Mouse (Mus musculus) heart, postnatal 36 days (tissue): ENCODE results near the gene Mrpl30. TPM values are rescaled to one million over a fixed set of nuclear protein-coding genes. Genes with fewer than 3 reads are reported as not detected.

Source experiments
- DNase-seq, 2 experiments: peaks; one replicate each; pipeline ENCODE4 v3.0.0; 2021 to 2022
- intact Hi-C: fragments of 180-260 bp; cut with DNase I; formaldehyde crosslinking; loops from one replicate; pipeline ENCODE4 v1.15.1; 2025
- total RNA-seq, 2 experiments: library from RNA; stranded (reverse); gene quantifications; 2 replicates each; pipeline ENCODE4 v1.2.3; 2021

Mrpl30 gene
- 100 to 1,000 TPM; 396 to 431 TPM for total RNA-seq

DNA sequence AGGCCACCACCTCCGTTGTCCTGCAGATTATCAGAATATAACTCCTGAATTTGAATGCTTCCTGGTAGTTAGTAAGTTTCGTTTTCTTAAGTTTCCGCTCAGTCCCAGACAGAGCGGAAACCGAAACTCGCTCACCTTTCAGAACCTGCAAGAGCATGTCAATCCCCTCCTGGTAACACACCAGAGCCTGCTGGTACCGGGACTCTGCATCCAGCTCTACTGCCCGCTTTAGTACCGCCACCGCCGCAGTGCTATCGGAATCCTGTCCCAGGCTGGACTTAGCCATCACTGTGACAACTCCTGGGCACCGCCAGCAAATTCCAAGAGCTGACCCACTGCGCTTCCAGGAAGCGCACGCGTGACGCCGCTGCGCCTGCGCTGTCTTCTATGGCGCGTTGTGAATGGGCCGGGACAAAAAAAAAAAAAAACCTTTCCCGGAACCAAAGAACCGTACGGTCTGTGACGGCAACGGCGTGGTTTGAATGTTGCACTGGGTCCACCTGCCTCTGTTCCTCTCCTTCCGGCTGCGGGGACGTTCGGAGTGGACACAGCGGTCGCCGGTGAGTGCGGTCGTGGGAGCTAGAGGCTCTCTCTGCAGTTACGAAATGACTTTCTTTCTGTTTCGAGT, at the start of gene Mrpl30, which contains the start of gene Mitd1:
Gene Mrpl30, plus strand, starts transcription at position 453 of the 628 bp plus-strand sequence.
Gene Mitd1, minus strand, starts transcription at position 387 of the 628 bp plus-strand sequence.
- peak; percentile 90 to 92 for DNase-seq
- intact Hi-C loops: loop anchor here (1.0 to 5.0 kb wide), 3 partner anchors 25 to 237 kb away; partner anchors contain the start of genes Rev1 and Txndc9

GRCm38 (mm10) chr1:37846878-37847277, 43.4 kb upstream of the Mrpl30 start:
- DNase-seq: no peak
- intact Hi-C loops: no loop called here

- intact Hi-C loops: no loop called here
- no peak for DNase-seq
Observed at GRCm38 (mm10) chr1:37850696-37851095, 39.6 kb upstream of the Mrpl30 start.

DNA sequence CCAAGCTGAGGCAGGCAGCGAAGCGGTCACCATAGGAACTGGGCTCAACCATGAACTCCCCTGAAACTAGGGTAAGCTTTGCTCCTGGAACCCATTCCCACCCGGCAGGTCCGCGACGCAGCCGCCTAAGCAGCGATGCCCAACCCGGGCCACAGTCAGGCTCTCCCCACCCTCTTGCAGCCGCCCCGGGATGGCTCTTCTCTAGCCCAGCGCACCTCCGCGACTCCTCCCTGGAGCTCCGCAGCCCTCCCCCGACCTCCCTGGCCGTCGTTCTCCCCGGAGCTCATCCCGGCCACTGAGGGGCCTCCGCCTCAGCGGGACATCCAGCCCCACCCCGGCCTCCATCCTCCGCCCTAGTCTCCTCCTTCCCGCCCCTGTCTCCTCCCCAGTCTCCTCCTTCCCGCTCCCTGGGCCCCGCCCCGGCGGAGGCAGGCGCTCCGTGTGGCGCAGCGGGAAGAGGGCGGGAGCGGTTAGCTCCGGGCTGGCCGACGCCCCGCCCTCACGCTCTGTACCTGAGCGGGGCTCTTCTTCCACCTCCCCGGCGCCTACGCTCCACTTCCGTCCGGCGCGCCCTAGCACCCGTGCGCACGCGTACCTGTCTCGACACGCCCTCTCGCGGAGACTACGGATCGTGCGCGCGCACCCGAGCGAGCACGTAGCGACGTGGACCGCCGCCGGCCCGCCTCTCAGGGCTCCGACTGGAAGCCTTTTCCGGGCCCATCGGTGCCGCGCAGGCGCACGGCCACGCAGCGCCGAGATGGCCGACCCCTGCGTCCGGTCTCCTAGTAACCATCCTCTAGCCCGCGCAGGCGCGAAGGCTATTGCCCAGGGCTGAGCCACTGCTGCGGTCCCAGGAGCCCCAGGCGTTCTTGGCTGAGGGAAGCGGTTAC, 25.5 kb upstream of the Mrpl30 start:
- DNase-seq: peak; percentile 99
- intact Hi-C loops: loop anchor here (1.0 to 10.0 kb wide), 3 partner anchors 26 to 1800 kb away; partner anchors contain the start of genes Coa5, Hs6st1, Mitd1 and Mrpl30

DNA sequence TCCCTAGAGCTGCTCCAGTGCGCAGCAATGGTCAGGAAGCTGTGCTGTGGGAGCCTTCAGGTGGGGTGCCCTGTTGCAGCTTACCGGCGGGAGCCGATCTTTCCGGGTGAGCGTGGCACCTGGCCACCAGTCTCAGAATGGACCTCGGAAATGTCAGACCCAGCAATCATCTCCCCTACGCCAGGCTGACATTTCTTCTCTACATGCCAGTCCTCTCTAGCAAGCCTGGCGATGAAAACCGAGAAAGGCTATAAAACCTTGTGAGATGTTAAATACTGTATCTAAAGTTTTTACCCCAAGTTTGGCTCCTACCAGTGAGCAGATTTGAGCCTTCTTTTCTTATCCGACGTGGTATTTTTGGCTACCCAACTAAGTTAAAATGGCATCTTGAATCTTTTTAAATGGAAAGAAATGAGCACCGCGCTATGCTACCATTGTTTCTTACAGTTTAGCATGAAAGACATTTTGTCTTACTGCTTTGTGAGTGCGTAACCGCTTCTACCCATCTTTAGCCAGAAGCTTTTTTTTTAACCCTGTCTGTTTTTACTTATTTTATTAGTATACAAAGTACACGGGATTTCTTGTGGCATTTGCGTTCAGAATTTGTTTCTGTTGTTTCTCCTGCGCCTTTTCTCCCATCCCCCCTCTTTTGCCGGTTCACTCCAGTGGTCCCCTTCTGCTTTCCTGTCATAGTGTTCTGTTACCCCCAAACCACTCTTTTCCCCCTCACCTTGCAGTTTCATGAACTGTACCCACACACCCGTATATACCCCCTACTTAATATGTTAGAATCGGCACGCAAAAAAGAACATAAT, 24.7 kb upstream of the Mrpl30 start:
- intact Hi-C loops: loop anchor here (1.0 to 10.0 kb wide), 4 partner anchors 25 to 1801 kb away; partner anchors contain the start of genes Coa5, Hs6st1, Mitd1 and Mrpl30
- no peak for DNase-seq

- intact Hi-C loops: loop anchor here (1.0 to 10.0 kb wide), 3 partner anchors 187 to 1801 kb away; partner anchors contain the start of genes Coa5, Hs6st1 and Unc50
- DNase-seq: no peak
Observed at GRCm38 (mm10) chr1:37866286-37866685, 24.0 kb upstream of the Mrpl30 start, which contains the start of gene Tsga10. Tsga10 (minus strand) TSS chr1:37866429.

GRCm38 (mm10) chr1:37867056-37867455, 23.2 kb upstream of the Mrpl30 start:
- DNase-seq: peak in 1 of 2 experiments; percentile 44
- intact Hi-C loops: loop anchor here (10.0 kb wide), 2 partner anchors 432 to 1802 kb away; partner anchors contain the start of genes Coa5, Hs6st1 and Unc50

DNA sequence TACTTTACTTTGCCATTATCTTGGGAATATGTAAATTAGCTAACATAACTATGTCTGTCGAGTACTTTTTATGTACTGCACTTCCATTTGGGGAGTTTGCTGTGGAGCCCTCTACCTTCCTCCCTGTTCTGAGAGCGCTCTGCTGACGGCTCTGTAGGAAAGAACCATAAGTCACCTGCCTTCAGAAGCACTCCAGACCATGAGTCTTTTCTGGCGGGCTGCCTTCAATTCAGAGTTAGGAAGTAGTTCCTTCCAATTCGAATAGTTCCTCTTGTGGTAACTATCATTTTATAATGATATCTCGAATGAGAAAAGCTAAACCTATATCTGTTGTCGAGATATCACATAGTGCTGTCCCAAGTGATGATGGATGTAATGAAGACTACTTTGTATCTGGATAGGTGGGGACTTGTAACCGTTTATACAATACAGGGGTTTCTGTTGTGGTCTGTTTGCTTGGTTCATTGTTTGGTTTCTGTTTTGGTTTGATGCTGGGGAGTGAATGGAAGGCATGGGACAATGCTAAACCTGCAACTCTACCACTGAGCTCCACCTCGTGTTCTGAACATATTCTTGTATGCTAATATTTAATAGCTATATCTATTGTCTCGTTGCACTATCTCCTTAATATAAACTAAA, 22.5 kb upstream of the Mrpl30 start:
- intact Hi-C loops: loop anchor here (10.0 kb wide), 2 partner anchors 433 to 1803 kb away; partner anchors contain the start of genes Coa5, Hs6st1 and Unc50
- DNase-seq: no peak

- no peak for DNase-seq
- intact Hi-C loops: loop anchor here (10.0 kb wide), 2 partner anchors 434 to 1804 kb away; partner anchors contain the start of genes Coa5, Hs6st1 and Unc50
Observed at GRCm38 (mm10) chr1:37868640-37869039, 21.6 kb upstream of the Mrpl30 start.

DNA sequence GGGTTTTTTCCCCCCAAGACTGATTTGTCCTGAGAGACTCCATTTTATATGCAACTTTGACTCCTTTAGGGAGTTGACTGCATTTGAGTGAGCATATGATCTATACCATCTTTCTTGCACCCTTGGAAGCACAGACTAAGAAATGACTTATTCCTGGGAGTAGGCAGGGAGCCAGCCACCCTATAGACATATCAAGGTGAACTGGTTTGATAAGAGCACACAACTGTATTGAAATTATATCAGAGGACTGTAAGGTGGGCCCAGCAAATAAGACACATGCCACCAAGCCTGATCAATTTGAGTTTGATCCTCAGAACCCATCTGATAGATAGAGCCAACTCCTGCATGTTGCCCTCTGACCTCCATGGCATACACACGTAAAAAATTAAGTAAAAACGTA, 20.9 kb upstream of the Mrpl30 start:
- intact Hi-C loops: loop anchor here (10.0 kb wide), 2 partner anchors 435 to 1805 kb away; partner anchors contain the start of genes Coa5, Hs6st1 and Unc50
- DNase-seq: no peak

DNA sequence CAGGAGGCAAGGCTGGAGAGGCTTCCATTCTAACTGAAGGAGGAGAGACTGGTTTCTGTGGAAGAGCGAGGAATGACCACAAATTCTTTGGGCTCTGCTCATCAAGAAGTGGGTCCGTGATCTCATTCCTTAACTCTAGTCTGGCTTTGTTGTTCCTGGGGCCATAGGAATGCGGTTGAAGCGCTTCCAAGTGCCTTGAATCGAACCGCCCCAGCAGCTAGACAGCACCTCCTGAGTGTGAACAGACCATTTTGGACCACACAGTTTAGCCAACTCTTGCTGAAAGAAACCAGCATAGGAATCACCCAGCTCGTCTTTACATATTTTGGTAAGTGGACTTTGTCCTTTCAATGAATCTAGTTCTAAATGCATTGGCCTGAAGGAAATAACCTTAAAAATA, 18.6 kb upstream of the Mrpl30 start, which contains the start of gene Lipt1:
Gene Lipt1, plus strand, starts transcription at position 35 of the 400 bp plus-strand sequence.
- peak in 1 of 2 experiments; percentile 26 for DNase-seq
- intact Hi-C loops: loop anchor here (2.0 kb wide), 1 partner anchor 17 kb away; no protein-coding TSS in a partner anchor

- intact Hi-C loops: loop anchor here (2.0 kb wide), 1 partner anchor 16 kb away; no protein-coding TSS in a partner anchor
- peak; percentile 72 to 77 for DNase-seq
Observed at GRCm38 (mm10) chr1:37872131-37873067, 17.9 kb upstream of the Mrpl30 start.

GRCm38 (mm10) chr1:37873157-37873556, 17.1 kb upstream of the Mrpl30 start:
- intact Hi-C loops: loop anchor here (2.0 kb wide), 1 partner anchor 16 kb away; no protein-coding TSS in a partner anchor

DNA sequence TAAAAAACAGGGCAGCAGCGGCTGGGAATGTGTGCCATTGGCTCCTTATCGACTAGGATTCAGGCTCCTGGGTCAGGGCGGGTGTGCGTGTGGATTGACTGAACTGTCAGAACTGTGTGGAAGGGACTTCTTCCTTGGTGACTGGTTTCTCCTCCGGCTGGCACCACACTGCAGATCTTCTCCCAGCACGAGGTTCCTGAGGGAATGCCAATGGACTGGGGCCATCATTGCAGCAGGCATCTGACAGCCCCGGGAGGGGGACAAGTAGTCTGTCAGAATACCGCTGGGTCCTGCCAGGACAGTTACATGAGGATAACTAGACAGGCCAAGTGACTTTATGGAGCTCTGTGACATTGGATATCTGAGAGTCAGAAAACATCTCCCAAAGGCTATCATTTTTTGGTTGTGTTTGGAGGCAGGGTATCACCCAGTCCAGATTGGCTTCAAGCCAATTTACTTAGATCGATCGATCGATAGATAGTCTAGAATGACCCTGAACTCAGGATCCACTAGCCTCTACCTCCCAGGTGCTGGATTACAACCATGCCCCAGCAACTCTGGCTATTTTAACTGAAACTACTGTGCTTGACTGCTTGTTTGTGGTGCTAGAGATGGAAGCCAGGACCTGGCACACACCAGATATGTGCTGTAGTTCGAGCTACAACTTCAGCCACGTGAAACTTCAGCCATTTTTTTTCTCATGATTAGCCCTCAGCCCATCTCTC, 12.4 kb upstream of the Mrpl30 start:
- DNase-seq: no peak
- intact Hi-C loops: no loop called here

More at GRCm38 (mm10) chr1:37873157-37873556, 17.1 kb upstream of the Mrpl30 start:
- DNase-seq: no peak

- DNase-seq: no peak
- intact Hi-C loops: no loop called here
Observed at GRCm38 (mm10) chr1:37883411-37883810, 6.9 kb upstream of the Mrpl30 start.

GRCm38 (mm10) chr1:37884451-37884850, 5.8 kb upstream of the Mrpl30 start:
- no peak for DNase-seq
- intact Hi-C loops: no loop called here

DNA sequence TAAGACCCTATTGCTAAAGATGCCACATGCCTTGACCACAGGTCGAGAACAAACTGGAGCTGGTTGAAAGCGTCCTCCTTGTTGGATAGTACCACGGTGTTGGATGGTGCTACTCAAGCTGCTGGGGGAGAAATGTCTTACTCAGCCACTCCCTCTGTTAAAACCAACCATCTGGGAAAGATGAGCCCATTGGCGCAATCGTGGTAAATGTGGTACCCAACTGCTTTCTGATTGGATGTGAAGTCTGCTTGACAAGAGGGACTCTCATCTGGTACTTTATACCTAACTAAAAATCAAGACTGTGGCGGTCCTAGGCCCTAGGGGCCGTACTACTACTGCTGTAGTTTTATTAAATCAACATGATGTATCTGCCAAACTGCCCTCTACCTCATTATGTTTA, 1.1 kb upstream of the Mrpl30 start:
- DNase-seq: no peak
- intact Hi-C loops: loop anchor here (2.0 kb wide), 1 partner anchor 16 kb away; no protein-coding TSS in a partner anchor
